Mouse (Mus musculus) heart, postnatal 36 days (tissue): Measurements from ENCODE around the gene Inhbc. TPM values are rescaled to one million over a fixed set of nuclear protein-coding genes. Genes with fewer than 3 reads are reported as not detected.
A peak's percentile ranks its signal among the peaks of the same experiment; 100 is the strongest.
"Not testable (repeated sequence)": the region's sequence is repeated elsewhere in the genome, so short reads cannot be mapped to it uniquely, and the experiment has no call there.

Source experiments
- DNase-seq, 2 experiments: peaks; one replicate each; pipeline ENCODE4 v3.0.0; 2021 to 2022
- intact Hi-C: fragments of 180-260 bp; cut with DNase I; formaldehyde crosslinking; loops from one replicate; pipeline ENCODE4 v1.15.1; 2025
- total RNA-seq, 2 experiments: library from RNA; stranded (reverse); gene quantifications; 2 replicates each; pipeline ENCODE4 v1.2.3; 2021

Inhbc gene
- total RNA-seq, 2 experiments from 2014 or later: not detected

DNA sequence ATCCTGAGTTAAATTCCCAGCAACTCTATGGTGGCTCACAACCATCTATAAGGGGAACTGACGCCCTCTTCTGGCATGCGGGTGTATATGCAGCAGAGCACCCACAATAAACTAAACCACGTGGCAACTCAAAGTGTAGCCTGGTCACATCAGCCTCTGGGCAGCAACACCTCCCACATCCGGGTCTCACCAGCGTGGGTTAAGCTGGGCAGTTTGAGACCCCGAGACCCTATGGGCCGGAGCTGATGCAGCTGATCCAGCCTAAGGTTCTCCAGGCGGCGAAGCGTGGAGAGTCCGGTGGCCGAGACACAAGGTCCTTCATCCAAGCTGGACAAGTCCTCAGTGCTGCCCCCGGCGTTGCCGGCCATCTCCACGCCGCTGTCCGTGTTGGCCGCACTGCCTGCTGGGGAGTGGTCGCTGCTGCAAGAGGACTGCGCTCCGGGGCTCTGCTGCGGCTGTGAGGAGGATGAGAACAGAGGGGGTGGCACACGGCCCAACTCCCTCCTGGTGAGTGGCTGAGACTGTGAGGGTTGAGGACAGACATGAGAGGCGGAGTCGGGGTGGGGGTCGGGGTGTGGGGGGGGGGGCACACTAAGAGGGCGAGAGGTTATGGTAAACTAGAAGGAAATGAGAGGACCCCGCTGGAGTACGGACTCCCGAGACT, 37.9 kb downstream of the Inhbc start:
- intact Hi-C loops: no loop called here
- no peak for DNase-seq

DNA sequence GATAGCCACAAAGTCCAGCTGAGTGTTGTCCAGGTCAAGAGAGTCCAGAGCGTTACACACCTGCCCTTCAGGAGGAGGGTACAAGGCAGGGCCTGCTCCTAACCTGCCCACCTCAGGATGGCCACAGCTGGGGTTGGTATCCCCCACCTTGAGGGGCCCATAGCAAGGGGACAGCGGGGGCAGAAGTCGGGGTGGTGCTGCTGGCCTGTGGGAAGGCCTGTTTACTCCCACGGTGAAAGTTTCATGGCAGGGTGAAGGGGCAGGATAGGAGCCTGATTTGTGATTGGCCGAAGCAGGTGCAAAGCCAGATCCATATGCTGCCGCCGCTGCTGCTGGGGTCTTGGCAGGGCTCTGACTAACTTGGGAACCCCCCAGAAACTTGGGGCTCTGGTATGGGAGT, 40.0 kb downstream of the Inhbc start:
- DNase-seq: no peak
- intact Hi-C loops: no loop called here

DNA sequence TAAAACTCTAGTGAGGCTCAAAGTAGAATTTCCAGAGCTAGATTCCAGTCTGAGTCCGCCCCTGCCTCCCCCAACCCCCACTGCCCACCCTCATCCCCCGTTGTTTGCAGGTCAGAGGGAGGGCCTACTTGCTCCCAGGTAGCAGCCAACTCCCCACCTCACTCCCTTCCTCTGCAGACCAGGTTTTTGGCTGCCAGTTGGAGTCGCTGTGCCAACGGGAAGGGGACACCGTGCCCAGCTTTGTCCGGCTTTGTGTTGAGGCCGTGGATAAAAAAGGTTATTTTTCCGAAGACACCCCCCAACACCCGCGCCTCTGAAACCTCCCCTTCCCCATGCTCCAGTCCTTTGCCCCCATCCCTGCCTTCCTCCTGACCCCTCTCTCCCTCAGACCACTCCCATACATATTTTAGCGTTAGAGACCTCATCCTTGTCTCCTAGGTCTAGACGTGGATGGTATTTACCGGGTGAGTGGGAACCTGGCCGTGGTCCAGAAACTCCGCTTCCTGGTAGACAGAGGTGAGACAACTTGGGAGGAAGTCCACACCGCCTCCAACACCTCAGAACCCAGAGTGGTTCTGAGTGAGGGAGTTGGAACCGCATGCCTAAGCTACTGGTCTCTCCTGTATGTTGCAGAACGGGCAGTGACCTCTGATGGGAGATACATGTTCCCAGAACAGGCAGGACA, 42.6 kb downstream of the Inhbc start:
- intact Hi-C loops: no loop called here
- no peak for DNase-seq

DNA sequence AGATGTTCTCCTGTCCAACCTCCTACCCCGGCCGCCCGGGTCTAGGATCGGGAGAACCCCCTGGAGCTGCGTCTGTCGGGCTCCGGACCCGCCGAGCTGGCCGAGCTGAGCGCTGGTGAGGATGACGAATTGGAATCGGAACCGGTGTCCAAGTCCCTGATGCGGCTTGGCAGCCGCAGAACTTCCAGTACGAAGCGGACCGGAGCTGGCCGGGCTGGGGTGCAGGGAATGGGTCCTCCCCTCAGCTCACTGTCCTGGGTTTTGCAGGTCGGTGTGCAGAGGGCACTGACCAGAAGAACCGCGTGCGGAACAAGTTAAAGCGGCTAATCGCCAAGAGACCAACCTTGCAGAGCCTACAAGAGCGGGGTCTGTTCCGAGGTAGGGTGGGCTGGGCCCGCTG, 43.4 kb downstream of the Inhbc start:
- intact Hi-C loops: no loop called here
- peak in 1 of 2 experiments; percentile 43 for DNase-seq

DNA sequence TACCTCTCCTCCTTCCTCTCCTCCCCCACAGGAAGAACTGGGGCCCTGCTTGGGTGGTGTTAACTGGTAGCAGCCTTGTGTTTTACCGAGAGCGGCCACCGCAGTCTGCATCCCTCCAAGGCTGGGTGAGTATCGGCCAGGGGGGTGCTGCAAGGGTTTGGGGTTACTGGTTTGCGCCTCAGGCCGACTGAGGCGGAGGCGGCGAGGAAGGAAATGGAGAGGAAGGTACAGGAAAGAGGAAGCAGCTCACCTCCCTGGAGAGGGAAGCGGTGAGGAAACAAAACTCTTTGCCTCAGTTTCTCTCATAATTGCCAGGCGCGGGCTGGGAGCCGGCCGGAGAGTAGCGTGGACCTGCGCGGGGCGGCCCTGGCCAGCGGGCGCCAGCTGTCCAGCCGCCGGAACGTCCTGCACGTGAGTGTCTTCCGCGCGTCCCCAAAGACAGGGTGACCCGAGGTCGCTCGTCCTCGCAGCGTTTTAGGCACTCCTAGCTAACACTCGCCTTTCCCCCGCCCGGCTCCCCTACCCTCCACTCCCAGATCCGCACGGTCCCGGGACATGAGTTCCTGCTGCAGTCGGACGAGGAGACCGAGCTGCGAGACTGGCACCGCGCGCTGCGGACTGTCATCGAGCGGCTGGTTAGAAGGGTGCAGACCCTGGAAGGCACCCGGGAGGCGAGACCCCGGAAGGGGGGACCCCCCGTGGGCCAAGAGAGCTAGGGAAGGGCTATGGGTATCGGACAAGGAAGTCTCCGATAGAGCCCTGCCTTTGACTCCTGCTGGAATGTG, 44.0 kb downstream of the Inhbc start:
- intact Hi-C loops: no loop called here
- DNase-seq: peak; percentile 35 to 45

DNA sequence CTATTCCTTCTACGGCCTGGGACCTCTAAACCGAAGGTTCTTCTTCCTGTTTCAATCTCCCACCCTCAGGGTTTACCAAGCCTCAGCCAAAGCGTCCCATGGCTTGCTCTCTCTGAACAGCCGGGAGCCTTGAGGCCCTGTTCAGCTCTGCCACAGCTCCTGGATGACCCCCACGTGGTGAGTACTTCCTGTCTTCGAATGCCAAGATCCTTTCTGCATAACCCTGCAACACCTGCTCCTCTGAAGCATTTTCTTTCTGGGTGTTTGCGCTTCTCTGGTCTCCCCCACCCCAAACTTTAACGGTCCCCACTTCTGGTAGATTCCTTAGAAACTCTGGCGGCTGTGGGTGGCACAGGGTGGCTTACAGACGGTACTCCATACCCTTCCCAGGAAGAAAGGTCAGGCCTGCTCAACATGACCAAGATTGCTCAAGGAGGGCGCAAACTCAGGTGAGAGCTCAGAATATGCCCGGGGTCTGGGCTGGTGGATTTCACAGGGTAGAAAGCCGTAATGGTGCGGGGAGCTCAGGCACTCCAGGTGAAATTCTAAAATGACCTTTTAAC, 44.7 kb downstream of the Inhbc start:
- DNase-seq: no peak
- intact Hi-C loops: no loop called here

DNA sequence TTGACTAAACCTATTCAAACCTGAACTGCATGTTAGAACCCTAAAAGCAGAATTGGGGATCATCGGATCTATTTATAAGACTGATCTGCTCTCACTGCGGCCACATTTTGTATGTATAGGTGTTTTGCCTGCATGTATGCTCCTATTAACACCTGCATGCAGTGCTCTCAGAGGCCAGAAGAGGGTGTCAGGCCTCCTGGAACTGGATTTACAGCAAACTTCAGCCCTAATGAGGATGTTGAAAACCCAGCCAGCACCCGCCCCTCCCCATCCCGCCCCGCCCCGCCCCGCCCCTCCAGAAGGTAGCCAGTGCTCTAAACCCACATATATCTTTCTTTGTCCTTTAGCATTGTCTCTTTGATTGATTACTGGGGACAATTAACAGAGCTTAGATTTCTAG, 45.7 kb downstream of the Inhbc start:
- intact Hi-C loops: no loop called here
- peak; percentile 26 to 48 for DNase-seq

DNA sequence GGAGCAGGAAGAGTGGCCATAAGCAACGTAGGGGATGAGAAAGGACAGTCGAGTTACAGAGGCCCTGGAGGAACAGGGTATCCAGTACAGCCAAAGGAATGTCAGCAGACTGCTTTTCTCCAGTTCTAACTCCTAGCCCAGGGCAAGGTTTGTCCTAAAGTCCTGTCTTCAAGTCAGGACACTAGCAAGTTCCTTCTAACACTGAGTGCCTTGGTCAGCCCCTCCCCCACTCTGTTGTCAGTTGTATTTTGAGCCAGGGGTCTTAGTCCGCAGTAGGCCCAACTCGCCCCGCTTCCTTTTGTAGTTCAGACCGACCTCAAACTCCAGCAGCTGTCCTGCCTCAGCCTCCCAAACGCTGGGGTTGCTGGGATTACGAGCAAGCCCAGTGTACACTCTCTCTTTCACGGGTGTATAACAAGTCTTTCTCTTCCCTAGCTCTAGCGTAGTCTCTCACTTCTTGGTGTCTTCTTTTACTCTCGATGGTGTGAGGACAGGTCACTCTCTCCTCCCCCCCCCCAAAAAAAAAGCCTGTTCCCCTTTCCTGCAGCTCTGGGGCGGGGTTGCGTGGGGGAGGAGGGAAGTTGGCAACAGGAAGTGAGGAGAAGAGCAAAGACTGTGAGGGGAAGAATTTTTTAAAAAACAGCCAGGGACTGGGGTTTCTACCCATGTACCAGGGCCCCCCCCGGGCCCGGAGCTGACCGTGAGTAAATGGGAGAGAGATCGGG, 46.9 kb downstream of the Inhbc start:
- intact Hi-C loops: no loop called here
- DNase-seq: peak; percentile 21 to 35

DNA sequence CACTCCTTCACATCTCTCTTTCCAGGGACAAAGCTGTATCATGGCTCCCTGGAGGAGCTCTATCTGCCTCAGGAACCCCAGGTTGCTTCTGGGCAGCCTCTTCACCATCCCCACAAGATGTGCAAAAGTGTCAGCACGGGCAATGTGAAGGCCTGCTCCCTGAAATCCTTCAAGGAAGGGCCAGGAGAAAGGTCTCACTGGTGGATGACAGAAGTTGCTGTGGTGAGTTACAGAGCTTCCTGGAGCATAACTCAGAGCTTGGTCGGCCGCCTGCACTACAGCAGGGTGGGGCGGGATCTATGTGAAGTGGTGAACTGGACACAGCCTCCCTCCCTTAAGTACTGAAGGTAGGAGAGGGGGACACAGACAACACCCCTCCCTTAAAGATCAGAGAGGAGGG, 47.6 kb downstream of the Inhbc start:
- DNase-seq: no peak
- intact Hi-C loops: no loop called here

DNA sequence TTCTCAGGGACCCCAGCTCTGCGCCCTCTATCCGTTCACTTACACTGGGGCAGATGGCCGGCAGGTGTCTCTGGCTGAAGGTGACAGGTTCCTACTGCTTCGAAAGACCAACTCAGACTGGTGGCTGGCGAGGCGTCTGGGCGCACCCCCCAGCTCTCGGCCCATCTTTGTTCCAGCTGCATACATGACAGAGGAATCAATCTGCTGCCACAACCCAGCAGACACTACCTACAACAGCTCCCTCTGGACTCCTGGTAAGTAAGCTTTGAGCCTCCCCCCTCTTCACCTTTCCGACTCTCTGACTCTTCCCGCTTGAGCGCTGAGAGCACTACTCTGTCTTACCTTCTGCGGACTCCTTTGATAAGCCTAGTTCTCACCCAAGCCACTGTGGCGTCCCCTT, 48.1 kb downstream of the Inhbc start:
- DNase-seq: no peak
- intact Hi-C loops: no loop called here

DNA sequence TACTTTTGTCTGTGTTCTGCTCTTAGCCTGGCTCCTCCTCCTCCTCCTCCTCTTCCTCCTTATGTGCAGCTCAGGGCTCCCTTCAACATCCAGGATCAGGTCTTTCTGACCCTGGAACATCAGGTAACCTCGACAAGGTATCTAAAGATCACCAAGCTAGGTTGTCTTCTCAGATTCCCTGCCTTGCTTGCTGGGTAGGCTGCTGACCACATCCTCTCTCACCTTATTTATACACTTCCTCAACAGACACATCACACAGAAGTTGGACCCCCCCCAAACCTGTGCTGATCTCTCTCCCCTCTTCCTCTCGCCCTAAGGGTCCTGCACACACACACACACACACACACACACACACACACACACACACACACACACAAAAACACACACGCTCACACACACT, 48.6 kb downstream of the Inhbc start, which contains the start of gene Arhgap9:
Gene Arhgap9 (plus strand): TSS at position 344 of the 400 bp plus-strand sequence.
- no peak for DNase-seq
- intact Hi-C loops: no loop called here

DNA sequence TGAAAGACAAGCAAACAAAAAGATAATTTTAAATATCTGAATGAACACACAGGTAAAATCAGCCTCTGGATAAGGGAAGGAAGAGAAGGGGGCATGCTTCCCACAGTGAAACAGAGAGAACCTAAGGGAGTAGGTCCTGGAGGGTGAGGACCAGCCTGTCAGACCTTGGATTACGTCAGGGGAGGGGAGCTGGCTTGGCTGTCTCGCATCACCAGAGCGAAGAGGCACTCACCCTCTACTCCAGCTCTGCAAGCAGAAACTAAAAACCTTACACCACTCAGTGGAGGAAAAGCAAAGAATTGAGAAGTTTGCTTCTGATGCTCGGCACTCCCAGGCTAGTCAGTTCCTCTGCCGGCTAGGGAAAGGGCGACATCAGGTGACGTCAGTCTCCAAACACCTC, 50.3 kb downstream of the Inhbc start:
- DNase-seq: no peak
- intact Hi-C loops: no loop called here

DNA sequence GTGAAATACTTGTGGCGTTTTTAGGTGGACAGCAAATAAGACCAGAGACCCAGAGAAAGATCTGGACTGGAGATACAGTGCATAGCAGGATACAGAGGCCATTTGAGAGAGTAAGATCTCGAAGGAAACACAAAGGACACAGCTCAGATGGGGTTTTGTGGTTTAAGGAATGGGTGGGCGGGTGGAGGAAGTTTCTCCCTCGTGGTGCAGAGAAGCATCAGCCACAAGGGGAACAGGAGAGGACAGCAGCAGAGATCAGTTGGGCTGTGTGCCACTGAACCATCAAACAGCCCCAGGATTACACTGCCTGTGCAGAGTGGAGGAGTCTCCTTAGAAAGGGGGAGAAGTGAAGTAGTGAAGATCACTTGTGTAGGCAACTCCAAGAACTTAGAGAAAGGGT, 52.2 kb downstream of the Inhbc start:
- no peak for DNase-seq
- intact Hi-C loops: no loop called here

DNA sequence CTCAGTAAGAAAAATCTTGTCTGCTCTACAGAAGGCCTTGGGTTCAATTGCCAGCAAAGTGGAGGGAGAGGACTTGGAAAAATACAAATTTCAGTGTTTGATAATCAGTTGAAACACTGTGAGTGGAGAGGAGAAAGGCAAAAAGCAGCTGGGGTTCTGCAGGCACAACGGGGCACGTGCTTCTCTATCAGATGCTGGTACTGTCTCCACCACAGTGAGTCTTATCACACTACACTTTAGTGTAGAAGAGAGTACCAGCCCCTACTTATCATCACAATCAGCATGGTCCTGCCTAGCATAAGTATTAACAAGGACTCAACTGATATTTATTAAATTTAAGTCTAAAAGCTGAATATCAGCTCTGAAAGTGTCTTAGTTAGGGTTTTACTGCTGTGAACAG, 53.0 kb downstream of the Inhbc start:
- no peak for DNase-seq
- intact Hi-C loops: no loop called here

DNA sequence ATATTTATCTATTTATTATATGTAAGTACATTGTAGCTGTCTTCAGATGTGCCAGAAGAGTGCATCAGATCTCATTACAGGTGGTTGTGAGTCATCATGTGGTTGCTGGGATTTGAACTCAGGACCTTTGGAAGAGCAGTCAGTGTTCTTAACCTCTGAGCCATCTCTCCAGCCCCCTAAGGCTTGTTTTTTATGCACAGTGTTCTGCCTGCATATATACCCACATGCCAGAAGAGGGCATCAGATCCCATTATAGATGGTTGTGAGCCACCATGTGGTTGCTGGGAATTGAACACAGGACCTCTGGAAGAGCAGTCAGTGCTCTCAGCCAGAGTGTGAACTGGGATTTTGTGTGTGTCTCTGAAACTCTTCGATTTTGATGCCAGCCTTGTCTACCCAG, 55.3 kb downstream of the Inhbc start:
- intact Hi-C loops, DNase-seq: not testable (repeated sequence)

DNA sequence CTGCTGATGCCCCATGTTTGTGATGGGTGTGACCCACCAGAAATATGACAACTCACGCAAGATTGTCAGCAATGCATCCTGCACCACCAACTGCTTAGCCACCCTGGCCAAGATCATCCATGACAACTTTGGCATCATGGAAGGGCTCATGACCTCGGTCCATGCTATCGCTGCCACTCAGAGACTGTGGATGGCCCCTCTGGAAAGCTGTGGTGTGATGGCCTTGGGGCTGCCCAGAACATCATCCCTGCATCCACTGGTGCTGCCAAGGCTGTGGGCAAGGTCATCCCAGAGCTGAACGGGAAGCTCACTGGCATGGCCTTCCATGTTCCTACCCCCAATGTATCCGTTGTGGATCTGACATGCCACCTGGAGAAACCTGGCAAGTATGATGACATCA, 56.7 kb downstream of the Inhbc start:
- intact Hi-C loops, DNase-seq: not testable (repeated sequence)

DNA sequence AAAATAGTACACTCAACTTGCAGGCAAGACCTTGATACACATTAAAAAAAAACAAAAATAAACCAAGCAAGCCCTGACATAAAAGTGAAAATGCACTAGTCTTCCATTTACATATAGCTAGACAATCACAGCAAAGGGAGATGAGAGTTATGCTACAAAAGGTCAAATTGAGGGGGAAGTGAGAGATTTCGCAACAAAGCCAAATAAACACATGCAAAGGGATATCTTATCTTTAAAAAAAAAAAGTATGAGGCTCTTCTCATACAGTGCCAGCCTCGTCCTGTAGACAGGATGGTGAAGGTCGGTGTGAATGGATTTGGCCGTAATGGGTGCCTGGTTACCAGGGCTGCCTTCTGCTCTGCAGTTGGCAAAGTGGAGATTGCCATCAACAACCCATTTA, 57.4 kb downstream of the Inhbc start:
- no peak for DNase-seq
- intact Hi-C loops: loop anchor here (1.0 kb wide), 1 partner anchor 47 kb away; the partner anchor contains the start of gene Dctn2

DNA sequence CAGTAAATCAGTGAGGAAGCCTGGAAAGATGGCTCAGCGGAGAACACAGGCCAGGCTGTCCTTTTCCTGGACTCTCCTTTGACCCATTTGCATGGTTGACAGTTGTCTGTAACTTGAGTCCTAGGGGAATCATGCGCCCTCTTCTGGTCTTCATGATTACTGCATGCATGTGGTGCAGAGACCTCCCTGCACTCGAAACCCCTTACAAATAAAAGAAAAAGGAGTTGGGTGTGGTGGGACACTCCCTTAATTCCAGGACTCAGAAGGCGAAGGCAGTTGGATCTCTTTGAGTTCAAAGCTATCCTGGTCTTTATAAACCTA, 57.9 kb downstream of the Inhbc start:
- intact Hi-C loops: loop anchor here (1.0 kb wide), 1 partner anchor 46 kb away; the partner anchor contains the start of gene Dctn2
- DNase-seq: peak; percentile 85 to 88

DNA sequence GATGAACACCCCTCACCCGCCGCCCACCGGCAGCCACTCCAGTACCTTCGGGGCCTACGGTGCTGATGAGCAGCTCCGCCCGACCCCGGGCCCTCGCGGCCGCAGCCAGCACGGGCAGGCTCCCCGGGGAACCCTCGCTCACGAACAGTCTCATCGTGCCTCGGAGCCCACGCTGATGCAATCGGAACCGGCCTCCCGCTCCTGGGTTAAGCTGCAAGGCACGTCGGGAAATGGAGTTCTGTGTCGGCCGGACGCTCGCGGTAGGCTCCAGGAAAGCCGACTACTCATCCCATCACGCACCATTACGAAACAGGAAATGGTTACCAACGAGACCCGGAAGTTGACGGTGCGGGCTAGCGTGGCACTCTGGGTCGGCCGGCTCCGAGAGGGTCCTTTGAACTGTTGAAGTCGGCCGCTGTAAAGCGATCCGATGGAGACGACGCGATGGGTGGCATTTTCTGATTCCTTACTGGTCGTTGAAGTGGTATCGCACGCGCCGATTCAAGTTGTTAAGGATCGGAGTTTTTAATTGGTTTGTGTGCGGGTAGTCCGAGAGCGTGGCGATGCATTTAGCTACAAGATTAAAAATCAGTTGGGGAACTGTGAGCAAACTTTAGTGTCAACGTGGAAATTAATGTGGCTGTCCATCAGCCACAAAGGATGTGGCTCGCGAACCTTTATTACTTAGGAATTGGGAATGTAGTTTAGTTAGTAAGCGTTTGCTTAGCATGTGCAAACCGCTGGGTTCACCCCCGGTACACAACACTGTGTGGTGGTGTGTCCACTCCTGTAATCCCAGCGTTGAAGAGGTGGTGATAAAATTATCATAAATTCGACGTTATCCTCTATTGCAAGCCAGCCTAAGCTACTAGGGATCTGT, 58.5 kb downstream of the Inhbc start, which contains the start of gene Mars:
Gene Mars (minus strand): TSS at position 311 of the 880 bp plus-strand sequence.
- DNase-seq: peak; percentile 92 to 94
- intact Hi-C loops: loop anchor here (1.0 kb wide), 2 partner anchors 20 to 45 kb away; partner anchors contain the start of gene Dctn2
